Mouse (Mus musculus): ENCODE data around the gene Clmn.

- no peak for TF ChIP-seq CTCF (conservative IDR thresholded peaks at IDR 0.05; ENCODE audit: low read length)
- TF ChIP-seq NANOG (IDR thresholded peaks at IDR 0.05; ENCODE audit: borderline replicate concordance, low read length): no peak
- TF ChIP-seq POU5F1 (IDR thresholded peaks at IDR 0.05; ENCODE audit: borderline replicate concordance, low read length): no peak
Observed at GRCm38 (mm10) chr12:104822151-104822550, 42.7 kb downstream of the Clmn start.

All from E14TG2a.4 (cell line).